Mouse (Mus musculus): ENCODE measurements around the gene Col6a6.

GRCm38 (mm10) chr9:105692472-105692871 lies 135.5 kb downstream of the Col6a6 start:
- TF ChIP-seq CTCF (IDR thresholded peaks at IDR 0.05) (no peak), POLR2A (IDR thresholded peaks at IDR 0.05; ENCODE audit: insufficient read depth, low read depth, low read length) (no peak)
